Mouse (Mus musculus): ENCODE data around the gene Babam2. TPM values are rescaled to one million over a fixed set of nuclear protein-coding genes. Genes with fewer than 3 reads are reported as not detected.
A peak's percentile ranks its signal among the peaks of the same experiment; 100 is the strongest.

Babam2 gene
- polyA plus RNA-seq, 1 experiment: 18.4 TPM

DNA sequence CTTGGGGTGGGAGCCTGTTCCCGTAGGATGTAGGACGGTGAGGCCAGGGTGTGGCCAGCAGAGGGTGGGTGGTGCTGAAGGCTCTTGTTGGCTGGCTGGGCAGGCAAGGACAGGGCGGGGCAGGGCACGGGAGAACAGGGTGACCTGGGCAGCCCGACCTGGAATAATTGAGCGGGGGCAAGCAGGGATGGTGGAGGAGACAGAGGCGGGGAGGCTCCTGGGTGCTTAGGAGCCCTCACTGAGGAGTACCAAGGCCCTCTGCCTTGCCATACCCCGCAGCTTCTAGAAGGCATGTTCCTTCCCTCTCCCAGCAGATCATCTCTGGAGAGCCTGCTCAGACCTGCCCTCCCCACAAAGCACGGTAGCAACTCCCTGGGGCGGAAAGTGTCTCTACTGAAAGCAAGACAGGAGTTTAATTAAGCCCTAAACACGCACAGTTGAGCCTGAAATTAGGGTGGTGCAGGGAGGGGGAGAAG is 423.5 kb downstream of the Babam2 start:
- WGBS: 12% methylated on average over 11 of the region's 11 CpGs
- H3K4me1 ChIP-seq (ENCODE audit: control insufficient read depth, insufficient read depth, insufficient read length, low read length): peaks cover 28% of the 10 kb centered on the region
- no peaks in the 10 kb centered on the region for H3K27me3 ChIP-seq (ENCODE audit: control insufficient read depth, insufficient read depth, low read length)
- peak overlapping the region; percentile 28 for H3K4me3 ChIP-seq (ENCODE audit: low read depth, low read length)
- peak overlapping the region; percentile 19; the same call in 1 of the 2 replicates for H3K27ac ChIP-seq (ENCODE audit: insufficient read depth, low read depth, low read length)
- no peak for TF ChIP-seq CTCF (IDR thresholded peaks at IDR 0.05; ENCODE audit: extremely low read depth, insufficient read length, insufficient replicate concordance, low read depth, low read length)
- H3K36me3 ChIP-seq (ENCODE audit: control insufficient read depth, insufficient read depth, low read length): no peaks in the 10 kb centered on the region

- Histone ChIP-seq H3K36me3 (ENCODE audit: control insufficient read depth, insufficient read depth, low read length) (no peaks in the 10 kb centered on the region), H3K27ac (ENCODE audit: insufficient read depth, low read depth, low read length) (no peak overlapping the region), H3K27me3 (ENCODE audit: control insufficient read depth, insufficient read depth, low read length) (no peaks in the 10 kb centered on the region), H3K4me3 (ENCODE audit: low read depth, low read length) (no peak overlapping the region), H3K4me1 (ENCODE audit: control insufficient read depth, insufficient read depth, insufficient read length, low read length) (peaks cover 28% of the 10 kb centered on the region)
- WGBS: 75% methylated on average over 6 of the region's 6 CpGs
- no peak for TF ChIP-seq POLR2A (IDR thresholded peaks at IDR 0.05; ENCODE audit: low read depth, low read length)
- no peak for TF ChIP-seq CTCF (IDR thresholded peaks at IDR 0.05; ENCODE audit: extremely low read depth, insufficient read length, insufficient replicate concordance, low read depth, low read length)
Observed at GRCm38 (mm10) chr5:32121936-32122335, 424.5 kb downstream of the Babam2 start.

DNA sequence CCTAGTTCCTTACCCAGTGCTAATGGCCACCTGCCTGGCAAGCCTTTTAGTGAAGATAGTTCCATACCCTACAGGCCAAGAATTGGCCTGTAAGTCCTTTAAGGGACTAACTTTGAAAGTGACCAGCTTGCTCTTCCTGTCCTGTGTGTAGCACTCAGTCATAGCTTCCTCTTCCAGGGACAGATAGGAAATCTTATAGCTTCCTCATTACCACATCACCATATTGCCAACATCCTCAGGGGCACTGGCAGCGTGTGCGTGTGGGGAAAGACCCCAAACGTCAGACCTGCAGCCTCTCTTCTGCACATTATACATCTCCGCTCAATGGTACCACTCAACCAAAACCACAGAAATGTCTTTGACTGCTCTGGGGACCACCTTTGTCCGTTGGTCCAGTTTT is 424.9 kb downstream of the Babam2 start:
- TF ChIP-seq POLR2A (IDR thresholded peaks at IDR 0.05; ENCODE audit: low read depth, low read length) (no peak), CTCF (IDR thresholded peaks at IDR 0.05; ENCODE audit: extremely low read depth, insufficient read length, insufficient replicate concordance, low read depth, low read length) (no peak)
- 80% methylated on average over 5 of the region's 5 CpGs for WGBS
- peaks cover 28% of the 10 kb centered on the region for H3K4me1 ChIP-seq (ENCODE audit: control insufficient read depth, insufficient read depth, insufficient read length, low read length)
- H3K36me3 ChIP-seq (ENCODE audit: control insufficient read depth, insufficient read depth, low read length): no peaks in the 10 kb centered on the region
- H3K27ac ChIP-seq (ENCODE audit: insufficient read depth, low read depth, low read length): no peak overlapping the region
- no peak overlapping the region for H3K4me3 ChIP-seq (ENCODE audit: low read depth, low read length)
- no peaks in the 10 kb centered on the region for H3K27me3 ChIP-seq (ENCODE audit: control insufficient read depth, insufficient read depth, low read length)

DNA sequence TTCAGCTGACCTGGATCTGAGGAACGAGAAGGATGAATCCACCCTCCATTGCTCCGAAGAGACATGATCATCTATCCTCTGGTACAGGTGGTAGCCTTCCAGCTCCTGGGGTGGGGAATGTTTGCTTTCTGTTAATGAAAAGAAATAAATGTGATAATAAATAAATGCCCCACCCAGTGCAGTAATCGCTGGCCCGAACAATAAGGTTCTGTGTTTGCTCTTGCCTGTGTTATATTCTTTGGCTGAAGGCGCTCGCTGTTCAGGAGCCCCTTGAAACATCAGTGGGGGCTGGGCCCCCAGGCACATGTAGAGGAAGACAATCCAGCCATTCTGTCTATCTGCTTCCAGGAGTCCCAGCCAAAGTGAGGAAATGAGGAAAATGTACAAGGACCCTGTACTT is 427.5 kb downstream of the Babam2 start:
- WGBS: 29% methylated on average over 6 of the region's 6 CpGs
- peaks cover 28% of the 10 kb centered on the region for H3K4me1 ChIP-seq (ENCODE audit: control insufficient read depth, insufficient read depth, insufficient read length, low read length)
- TF ChIP-seq CTCF (IDR thresholded peaks at IDR 0.05; ENCODE audit: extremely low read depth, insufficient read length, insufficient replicate concordance, low read depth, low read length) (no peak), POLR2A (IDR thresholded peaks at IDR 0.05; ENCODE audit: low read depth, low read length) (no peak)
- no peak overlapping the region for H3K4me3 ChIP-seq (ENCODE audit: low read depth, low read length)
- peak overlapping the region; percentile 39 for H3K27ac ChIP-seq (ENCODE audit: insufficient read depth, low read depth, low read length)
- H3K36me3 ChIP-seq (ENCODE audit: control insufficient read depth, insufficient read depth, low read length): no peaks in the 10 kb centered on the region
- no peaks in the 10 kb centered on the region for H3K27me3 ChIP-seq (ENCODE audit: control insufficient read depth, insufficient read depth, low read length)

GRCm38 (mm10) chr5:32127226-32127625 is 429.7 kb downstream of the Babam2 start:
- no peak overlapping the region for H3K4me3 ChIP-seq (ENCODE audit: low read depth, low read length)
- TF ChIP-seq POLR2A (IDR thresholded peaks at IDR 0.05; ENCODE audit: low read depth, low read length) (no peak), CTCF (IDR thresholded peaks at IDR 0.05; ENCODE audit: extremely low read depth, insufficient read length, insufficient replicate concordance, low read depth, low read length) (no peak)
- WGBS: 93% methylated on average over 3 of the region's 3 CpGs
- no peaks in the 10 kb centered on the region for H3K36me3 ChIP-seq (ENCODE audit: control insufficient read depth, insufficient read depth, low read length)
- no peak overlapping the region for H3K27ac ChIP-seq (ENCODE audit: insufficient read depth, low read depth, low read length)
- H3K4me1 ChIP-seq (ENCODE audit: control insufficient read depth, insufficient read depth, insufficient read length, low read length): peaks cover 7% of the 10 kb centered on the region; the same call in 1 of the 2 replicates
- H3K27me3 ChIP-seq (ENCODE audit: control insufficient read depth, insufficient read depth, low read length): no peaks in the 10 kb centered on the region

GRCm38 (mm10) chr5:32127927-32128326 is 430.4 kb downstream of the Babam2 start:
- Histone ChIP-seq H3K36me3 (ENCODE audit: control insufficient read depth, insufficient read depth, low read length) (no peaks in the 10 kb centered on the region), H3K27me3 (ENCODE audit: control insufficient read depth, insufficient read depth, low read length) (no peaks in the 10 kb centered on the region), H3K4me1 (ENCODE audit: control insufficient read depth, insufficient read depth, insufficient read length, low read length) (peaks cover 10% of the 10 kb centered on the region; the same call in 1 of the 2 replicates), H3K4me3 (ENCODE audit: low read depth, low read length) (no peak overlapping the region), H3K27ac (ENCODE audit: insufficient read depth, low read depth, low read length) (no peak overlapping the region)
- WGBS: 58% methylated on average over 3 of the region's 3 CpGs
- no peak for TF ChIP-seq POLR2A (IDR thresholded peaks at IDR 0.05; ENCODE audit: low read depth, low read length)
- TF ChIP-seq CTCF (IDR thresholded peaks at IDR 0.05; ENCODE audit: extremely low read depth, insufficient read length, insufficient replicate concordance, low read depth, low read length): no peak

DNA sequence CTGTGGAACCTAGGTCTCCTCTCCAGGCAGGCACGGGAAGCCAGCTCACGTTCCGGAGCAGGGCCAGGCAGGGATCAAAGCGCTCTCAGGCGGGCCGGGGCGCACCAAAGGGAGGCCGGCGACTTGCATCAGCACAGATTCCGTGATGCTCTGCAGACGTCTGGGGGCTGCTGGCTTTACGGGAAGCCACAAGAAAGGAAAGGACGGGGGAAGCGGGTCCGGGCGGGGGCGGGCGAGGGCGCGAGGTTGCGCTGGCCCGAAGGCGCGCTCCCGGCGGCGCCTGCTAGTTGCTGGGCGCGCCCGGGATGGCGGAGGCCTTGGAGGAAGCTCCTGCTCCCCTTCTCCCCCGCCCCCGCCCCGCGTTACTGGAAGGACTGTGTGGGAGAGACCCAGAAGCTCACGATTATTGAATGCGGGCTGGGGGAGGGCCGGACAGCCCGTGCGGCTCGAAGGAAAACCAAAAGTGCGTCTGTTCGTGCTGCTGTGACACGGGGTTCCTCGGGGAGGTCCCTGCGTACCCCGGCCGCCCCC is 435.6 kb downstream of the Babam2 start:
- Histone ChIP-seq H3K27ac (ENCODE audit: insufficient read depth, low read depth, low read length) (peak overlapping the region; percentile 99), H3K27me3 (ENCODE audit: control insufficient read depth, insufficient read depth, low read length) (no peaks in the 10 kb centered on the region), H3K4me3 (ENCODE audit: low read depth, low read length) (peak overlapping the region; percentile 63), H3K4me1 (ENCODE audit: control insufficient read depth, insufficient read depth, insufficient read length, low read length) (peaks cover 3% of the 10 kb centered on the region; the same call in 1 of the 2 replicates), H3K36me3 (ENCODE audit: control insufficient read depth, insufficient read depth, low read length) (no peaks in the 10 kb centered on the region)
- 2% methylated on average over 33 of the region's 48 CpGs for WGBS
- TF ChIP-seq POLR2A (IDR thresholded peaks at IDR 0.05; ENCODE audit: low read depth, low read length) (no peak), CTCF (IDR thresholded peaks at IDR 0.05; ENCODE audit: extremely low read depth, insufficient read length, insufficient replicate concordance, low read depth, low read length) (no peak)

Data from small intestine, adult 2 months (tissue).